Mouse (Mus musculus) frontal cortex, postnatal 10 days (tissue): ENCODE measurements around the gene Magi1.
"Not testable (repeated sequence)": the region's sequence is repeated elsewhere in the genome, so short reads cannot be mapped to it uniquely, and the experiment has no call there.

Source experiments
- DNase-seq, 2 experiments: peaks; one replicate each; pipeline ENCODE4 v3.0.0; 2022; ENCODE audit warnings: low spot score in 2 of 2, mixed read lengths in 1 of 2

Gene Magi1

DNA sequence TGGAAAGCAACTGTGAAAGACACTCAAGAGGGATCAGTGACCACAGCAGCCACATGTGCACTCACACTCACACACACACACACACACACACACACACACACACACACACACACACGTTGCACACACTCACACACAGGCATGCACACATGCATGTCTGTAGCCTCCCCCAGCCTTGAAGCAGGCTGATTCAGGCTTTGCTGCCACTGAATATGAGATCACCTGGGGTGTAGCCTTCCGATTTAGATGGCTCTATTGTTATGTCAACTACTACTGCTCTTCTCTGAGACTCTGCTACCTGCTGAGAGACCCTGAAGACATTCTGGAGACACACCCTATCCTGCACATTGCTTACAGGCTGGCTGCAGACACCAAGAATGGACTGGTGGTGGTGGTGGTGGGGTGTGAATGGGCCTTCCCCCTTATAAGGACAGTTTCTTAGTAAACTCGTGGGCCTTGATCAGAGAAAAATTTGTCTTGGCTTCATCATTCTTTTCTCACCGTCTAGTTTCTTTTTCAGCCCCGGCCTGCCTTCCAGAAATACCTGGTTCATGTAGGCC lies 653.9 kb downstream of the Magi1 start:
- not testable (repeated sequence) for DNase-seq

DNA sequence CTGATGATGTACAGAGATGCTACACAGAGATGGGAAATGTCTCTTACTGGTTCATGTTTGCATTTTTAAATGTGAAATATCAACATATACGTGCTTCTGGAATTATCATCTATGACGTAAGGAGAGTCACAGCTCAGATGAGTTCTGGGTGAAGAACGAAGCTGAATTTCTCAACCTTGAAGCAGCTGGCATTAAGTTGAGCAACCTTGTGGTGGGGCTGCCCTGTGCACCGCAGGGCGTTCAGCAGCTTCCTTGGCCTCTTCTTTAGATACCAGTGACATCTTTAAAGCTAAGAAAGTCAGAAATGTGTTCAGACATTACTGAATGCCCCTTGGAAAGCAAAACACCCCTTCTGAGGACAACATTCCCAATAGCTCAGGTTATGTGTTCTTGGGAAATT lies 656.5 kb downstream of the Magi1 start:
- DNase-seq: no peak
